Mouse (Mus musculus): Measurements from ENCODE around the gene Ubtd1.

Ubtd1 gene

DNA sequence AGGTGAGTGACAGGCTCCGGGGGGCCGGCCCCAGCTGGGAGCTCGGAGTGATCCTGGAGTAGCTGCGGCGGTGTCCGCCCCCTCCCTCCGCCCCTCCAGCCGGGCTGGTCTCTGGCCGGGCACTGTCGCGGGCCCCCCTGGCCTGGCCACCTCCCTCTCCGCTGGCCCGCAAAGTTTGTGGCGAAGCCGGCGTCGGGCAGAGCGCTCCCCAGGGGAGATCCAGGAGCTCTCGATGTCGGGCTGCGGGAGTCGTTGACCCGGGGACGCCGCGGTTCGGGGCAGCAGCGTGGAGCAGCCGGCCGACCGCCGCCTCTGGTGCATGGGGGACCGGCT, at the start of gene Ubtd1:
Ubtd1 (plus strand) TSS at position 169 of the 333 bp plus-strand sequence.
- no peak for DNase-seq

DNA sequence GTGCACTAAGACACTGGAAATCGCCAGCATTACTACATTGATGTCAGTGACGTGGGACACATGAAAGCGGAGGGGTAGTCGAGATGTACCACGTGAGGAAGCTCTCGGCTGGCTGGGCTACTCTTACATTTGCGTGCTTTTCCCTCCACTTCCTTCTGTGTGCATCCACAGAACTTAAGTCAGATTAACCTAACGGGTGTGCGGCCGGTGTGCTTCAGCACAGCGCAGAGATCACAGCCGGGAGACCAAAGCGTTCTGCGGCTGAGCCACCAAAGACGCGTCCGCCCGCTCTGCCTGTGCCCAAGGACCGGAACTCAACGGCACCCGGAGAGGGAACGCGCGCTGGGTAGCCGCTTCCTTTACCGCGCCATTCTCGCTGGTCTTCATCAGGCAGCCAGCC, 48.9 kb upstream of the Ubtd1 start:
- DNase-seq, result no peak

DNA sequence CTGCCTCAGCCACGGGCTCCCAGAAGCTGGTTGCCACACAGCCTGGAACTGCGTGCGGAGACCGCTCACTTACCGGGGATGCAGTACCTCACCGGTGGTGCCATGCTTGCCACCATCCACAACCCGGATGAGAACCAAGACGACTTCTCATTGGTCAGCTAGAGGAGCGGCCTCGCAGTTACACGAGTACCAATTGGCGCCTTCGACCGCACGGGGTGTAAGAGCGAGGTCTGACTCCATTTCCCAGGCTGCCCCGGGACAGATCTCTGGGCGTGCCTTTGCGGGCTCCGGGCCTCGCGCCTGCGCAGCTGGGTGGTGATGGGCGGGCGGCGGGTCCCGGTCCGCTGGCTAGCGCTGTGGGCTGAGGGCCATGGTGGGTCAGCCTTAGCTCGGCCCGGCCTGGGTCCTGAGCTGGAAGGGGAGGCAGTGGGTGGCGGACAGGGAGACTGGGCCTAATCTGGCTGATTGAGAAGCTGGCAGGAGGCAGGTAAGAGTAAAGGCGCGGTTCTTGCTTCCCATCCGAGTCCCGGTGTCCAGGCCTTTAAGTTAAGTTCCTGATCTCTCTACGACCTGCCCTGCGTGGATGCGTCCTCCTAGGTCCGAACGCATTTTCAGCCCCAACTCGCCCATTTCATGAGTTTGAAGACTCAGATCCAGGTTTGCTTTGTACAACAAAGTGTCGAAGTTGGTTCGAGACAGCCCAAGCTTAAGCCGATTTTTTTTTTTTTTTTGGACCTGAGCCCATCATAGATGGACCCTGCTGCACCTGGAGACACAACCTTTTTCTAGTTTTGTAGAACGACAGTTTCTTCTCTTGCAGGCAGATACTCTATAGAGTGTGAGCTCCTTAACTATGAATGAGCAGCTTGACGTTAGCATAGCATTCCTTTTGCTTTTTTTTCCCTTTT, 48.1 kb upstream of the Ubtd1 start, which contains the start of the genes Exosc1 and Zdhhc16:
Exosc1 (minus strand) TSS at position 245 of the 908 bp plus-strand sequence.
Zdhhc16 (plus strand) TSS at position 302 of the 908 bp plus-strand sequence.
- DNase-seq, result peak; percentile 100

DNA sequence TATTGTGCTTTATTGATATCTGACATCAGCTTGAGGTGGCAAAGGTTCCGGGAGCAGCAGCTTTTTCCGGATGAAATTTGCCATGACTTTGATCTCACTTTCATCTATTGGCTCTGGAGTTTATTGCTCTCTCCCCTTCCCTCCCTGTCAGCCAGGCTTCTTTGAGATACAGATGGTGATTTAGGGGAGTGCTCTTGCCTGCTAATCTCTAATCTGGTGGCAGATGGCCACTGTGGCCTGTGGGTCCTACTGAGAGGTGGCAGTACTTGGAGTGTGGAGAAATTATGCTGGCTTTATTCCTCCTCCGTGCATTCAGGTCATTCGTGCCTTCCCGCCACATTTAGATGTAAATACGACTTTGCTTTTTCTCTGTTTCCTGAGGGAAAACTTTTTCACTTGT, 47.4 kb upstream of the Ubtd1 start:
- DNase-seq, result no peak

DNA sequence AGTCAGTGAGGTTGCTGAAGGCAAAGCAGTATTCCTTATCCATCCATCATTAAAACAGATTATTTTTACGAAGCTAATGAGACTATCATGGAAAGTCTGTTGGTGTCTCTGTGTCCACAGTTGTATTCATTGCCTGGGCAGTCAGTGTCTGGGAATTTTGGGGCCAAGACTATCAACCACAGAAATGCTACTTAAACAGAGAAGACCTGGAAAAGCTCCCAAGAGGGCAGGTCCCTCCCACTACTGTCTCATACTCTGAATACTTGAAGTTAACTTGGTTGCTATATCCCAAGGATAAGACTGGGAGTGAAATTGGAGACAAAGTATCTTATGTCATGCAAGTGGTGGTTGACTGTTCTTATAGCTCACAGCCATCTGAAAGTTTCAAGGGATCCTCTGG, 45.6 kb upstream of the Ubtd1 start:
- no peak for DNase-seq

DNA sequence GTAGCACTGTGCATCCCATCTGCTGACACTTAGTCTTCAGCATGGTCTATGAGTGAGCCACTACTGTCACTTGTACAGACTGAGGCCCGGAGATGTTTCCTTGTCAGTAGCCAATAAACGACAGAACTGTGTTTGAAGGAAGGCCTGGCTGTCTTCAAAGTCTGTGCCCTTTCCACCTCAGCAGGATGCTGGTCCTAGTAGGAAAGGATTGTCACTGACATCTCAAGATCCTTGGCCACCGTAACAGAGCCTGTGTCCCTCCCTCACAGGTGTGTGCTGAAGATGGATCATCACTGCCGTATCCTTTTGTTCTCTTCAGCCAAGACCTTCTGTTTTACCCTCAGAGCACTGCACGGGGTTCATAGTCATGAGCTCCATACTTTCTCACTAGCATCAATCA, 43.0 kb upstream of the Ubtd1 start:
- DNase-seq, result no peak

DNA sequence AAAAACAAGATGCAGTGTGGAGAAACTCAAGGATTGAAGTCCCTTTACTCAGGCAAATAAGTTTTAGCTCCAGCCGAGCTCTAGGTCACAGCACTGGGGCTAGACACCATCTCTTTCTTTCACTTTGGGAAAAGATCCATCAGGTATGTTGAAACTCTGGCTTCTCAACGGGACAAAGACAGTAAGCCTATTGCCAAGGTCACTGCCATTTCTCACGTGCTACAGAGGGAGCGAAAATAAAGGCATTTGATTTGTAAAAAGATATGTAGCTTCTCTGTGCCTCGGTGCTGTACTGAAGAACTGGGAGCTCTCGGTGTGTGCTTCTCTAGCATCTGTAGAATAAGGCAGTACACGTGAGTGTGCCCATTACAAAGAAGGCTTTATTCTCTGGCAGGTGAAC, 37.7 kb upstream of the Ubtd1 start:
- DNase-seq, result no peak

DNA sequence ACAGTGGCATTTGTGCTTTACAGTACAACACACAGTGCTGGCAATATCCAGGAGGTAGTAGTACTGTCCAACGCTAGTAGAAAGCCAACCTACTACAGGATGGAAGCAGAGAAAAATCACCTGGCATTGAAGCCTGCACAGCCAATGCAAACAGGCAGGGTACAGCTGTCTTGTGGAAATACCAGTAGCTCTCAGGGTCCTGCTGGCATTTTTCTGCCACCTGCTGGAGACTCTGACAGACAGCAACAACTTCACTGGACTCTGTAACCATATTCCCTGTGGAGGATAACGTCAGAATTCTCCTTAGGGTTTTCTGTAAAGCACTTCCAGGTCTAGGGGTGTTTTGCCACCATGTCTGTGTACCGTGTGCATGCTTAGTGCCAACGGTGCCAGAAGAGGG, 29.3 kb upstream of the Ubtd1 start:
- no peak for DNase-seq

DNA sequence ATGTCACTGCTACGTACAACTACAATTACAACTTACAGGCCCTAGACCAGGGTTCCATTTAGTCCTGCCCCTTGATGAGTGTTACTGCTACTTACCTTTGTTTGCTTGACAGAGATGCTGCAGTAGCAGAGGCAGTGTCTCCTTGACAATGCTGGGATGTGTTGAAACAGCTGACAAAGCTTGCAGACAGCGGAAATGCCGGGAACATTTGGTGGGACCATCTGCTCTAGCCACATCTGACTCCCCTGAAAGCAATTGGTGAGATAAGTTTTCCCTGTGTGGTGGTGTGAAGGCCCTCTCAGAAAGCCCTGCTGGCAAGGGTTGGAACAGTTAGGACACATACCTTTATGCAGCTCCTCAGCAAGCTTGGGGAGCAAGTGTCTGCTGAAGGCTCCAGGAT, 28.0 kb upstream of the Ubtd1 start:
- no peak for DNase-seq

DNA sequence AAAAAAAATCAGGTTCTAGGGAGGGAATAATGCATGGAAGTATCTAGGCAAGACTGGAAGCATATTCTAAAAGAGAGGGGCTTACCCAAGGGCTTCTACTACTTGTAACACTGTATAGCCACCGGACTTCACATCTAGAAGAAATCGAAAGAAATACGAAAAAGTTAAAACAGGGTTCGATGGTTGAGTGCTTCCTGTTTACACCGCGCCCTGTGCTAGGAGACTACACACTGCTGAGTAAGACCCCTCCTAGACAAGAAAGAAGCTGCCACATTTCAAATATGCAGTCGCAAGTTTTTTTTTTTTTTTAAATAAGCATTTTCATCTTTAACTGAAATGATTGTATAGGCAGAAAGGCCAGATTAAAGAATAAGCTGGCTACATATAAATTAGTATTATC, 11.9 kb upstream of the Ubtd1 start:
- DNase-seq, result no peak

DNA sequence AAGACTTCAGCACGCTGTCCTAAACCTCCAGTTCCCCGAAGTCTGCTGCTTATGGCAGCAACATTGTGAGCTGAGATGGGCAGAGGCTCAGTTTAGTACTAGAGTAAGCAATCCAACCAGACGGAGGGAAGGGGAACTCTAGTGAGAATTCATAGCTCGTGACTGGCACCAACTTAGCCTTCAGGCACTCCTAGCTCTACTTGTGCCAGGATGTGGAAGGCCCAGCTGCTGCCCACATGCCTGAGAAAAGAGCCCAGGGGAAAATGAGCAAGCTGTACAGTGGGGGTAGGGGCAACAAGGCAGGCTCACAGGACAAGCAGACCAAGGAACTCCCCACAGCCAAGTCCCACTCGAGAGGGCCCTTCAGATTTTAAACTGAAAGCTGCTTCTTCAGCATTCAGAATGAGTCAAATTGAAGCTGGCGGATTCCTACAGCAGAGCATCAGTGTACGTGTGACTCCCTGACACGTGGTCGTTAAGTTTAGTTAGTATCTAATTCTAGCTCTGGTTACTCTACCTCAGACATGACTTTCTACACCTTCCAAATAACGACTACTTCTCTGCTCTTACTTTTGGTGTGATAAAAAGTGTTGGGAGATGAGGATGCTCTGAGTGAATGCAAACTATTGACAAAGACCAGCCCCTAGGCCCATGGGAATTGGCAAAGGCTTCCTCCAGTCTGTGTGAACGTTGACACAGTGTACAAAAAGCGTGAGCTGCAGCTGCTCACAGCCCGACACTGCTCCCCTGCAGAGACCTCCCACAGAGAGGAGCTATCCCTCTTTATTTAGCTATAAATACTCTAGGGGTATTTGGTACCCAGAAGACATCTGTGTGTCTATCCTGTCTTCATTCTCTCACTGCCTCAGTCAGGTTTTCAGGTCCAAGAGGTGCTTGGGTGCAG, 7.4 kb upstream of the Ubtd1 start:
- DNase-seq, result peak; percentile 92

DNA sequence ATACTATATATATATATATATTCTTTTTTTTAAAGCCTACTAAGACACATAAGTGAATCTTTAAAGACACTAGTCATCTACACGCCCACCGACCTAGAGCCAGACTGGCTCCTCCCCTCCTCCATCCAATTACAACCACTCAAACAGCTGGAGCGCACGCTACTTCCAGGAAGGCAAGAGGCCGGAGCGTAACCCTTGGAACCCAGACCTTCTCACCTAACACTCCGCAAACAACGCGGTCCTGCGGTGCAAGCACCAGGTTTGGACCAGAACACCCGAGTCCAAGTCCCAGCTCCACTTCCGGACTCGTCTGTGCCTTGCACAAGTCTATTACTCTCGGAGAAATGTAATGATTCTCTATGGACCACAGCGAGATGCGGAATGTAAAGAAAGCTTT, 1.1 kb upstream of the Ubtd1 start:
- peak; percentile 97 for DNase-seq

DNA sequence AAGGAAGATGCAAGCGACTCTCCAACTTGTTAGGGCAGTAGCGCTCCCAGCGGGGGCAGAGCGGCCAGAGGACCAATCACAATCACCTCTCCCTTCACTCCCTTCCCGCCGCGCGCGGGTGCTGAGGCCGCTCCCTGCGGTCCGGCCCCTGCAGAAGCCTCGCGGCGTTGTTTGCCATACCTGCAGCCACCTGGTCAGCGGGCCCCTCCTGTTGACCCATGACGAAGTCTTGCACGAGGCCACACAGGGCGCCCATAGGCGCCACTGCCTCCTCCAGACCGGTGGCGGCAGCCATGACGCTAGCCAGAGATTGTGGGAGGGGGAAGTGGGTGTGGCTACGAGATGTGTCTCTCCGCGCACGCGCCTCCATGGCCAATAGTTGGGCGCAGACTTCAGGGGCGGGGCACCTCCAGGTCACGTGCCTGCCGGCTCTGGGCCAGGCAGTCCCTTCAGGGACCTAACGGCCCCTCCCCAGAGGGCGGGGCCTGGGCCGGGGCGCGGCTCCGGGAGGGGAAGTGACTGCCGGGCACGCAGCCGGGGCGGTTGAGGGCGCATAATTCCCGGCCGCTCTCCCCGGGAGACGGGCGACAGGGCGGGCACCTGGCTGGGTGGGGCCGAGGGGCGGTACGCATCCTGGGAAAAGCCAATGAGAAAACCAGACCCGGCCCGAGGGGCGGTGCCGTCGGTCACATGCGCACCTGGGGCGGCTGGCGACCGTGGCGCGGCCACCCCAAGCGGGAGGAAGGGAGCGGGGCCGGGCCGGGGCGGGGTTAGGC, 556 bp upstream of the Ubtd1 start, which contains the start of gene Mms19:
Mms19 (minus strand) TSS at position 339 of the 776 bp plus-strand sequence.
- peak; percentile 100 for DNase-seq

DNA sequence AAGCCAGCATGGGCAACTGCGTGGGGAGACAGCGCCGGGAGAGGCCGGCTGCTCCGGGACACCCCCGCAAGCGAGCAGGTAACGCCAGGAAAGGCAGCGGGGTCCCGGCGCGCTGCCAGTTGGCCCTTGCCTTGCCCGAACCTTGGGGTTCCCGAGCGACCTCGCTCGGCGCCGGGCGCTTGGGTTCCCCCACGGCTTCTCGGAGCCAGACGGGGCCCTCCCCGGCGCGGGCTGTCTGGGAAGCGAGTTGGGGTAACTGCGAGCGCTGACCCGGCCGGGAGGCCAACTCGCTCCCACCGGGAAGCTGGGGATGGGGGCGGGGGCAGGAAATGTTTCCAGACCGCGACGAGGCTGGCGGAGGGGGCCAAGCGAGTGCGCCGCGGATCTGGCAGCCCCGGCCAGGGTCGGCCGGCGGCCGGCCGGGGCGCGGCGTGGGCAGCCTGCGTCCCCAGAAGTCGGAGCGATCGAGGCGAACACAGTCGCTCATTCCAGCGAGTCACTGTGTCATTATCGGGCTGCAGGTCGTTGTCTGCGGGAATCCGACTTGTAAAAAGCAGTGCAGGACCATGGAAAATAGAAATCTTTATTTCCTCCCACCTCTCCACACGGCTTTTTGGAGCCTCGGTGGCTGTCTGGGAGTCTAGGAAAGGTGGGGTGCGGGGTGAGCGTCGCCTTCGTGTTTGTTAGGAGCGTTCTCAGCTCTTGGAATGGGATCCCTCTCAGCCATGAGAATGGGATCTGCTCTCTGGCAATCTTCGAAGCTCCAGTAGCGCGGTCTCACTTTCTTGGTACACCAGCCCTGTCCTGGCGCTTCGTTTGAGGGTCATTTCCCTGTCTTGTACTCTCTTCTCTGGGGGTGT, 598 bp downstream of the Ubtd1 start:
- DNase-seq, result peak; percentile 94

DNA sequence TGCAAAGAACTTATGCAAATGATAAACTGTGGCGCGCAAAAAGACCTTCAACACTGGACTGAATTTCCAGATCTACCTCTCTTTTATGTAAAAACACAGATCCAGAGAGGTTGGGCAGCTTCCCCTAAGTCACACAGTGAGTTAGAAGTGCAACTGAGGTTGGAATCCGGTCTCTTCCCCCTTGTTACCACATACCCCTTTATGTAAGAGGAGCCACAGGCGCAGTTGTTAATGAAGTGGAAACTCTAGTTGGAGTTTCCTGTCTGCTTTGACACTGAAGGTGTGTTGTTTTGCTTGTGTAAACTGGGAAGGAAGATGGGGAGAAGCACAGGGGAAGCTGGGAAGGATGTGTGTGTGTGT, 1.2 kb downstream of the Ubtd1 start:
- peak; percentile 93 for DNase-seq

DNA sequence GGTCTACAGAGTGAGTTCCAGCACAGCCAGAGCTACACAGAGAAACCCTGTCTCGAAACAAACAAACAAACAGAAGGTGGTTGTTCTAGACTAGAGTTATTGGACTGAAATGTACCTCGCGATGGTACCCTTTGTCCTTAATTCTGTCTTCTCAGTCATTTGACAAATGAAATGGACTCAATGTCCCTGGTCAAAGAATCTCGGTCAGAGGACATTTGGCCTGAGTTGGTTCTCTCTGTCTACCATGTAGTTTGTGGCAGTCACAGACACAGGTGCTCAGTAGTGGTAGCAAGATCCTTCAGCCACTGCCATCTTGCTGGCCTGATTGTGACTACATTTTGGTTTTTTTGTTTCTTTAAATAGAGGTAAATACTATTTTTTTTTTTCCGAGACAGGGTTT, 4.4 kb downstream of the Ubtd1 start:
- DNase-seq, result peak; percentile 73

DNA sequence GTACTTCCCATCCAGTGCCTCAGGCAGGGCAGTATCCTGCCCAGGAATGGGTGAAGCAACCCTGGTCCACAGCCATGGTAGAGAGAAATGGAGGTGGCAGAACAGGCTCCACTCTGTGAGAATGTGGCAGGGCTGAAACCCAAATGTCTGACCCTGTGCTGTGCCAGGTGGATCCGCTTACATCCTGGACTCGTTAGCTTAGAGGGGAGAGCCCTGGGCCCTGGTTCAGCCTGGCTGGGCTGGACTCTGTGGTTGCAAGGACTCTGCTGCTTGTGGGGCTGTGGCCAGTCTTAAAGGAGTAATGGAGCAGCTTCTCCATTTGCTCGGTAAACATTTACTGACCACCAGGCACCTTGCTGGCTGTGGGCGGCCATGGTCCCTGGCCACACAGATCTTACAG, 5.6 kb downstream of the Ubtd1 start:
- DNase-seq, result no peak

DNA sequence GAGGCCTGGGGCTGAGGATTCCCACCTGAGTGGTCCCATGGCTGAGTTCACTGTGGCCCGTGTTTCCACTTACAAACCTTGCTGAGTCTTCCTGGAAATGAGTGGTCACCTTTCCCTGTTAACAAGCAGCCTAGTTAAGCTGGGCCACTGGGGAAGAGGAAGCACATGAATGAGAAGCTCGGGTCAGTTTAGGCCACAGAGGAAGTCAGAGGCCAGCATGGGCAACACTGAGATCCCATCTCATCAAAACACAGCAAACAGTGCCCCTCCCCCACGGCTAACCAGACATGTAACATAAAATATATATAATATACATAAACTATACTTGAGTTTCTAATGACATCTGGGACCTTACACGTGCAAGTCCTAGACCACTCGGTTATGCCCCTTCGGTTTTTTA, 8.2 kb downstream of the Ubtd1 start:
- DNase-seq, result peak; percentile 95

DNA sequence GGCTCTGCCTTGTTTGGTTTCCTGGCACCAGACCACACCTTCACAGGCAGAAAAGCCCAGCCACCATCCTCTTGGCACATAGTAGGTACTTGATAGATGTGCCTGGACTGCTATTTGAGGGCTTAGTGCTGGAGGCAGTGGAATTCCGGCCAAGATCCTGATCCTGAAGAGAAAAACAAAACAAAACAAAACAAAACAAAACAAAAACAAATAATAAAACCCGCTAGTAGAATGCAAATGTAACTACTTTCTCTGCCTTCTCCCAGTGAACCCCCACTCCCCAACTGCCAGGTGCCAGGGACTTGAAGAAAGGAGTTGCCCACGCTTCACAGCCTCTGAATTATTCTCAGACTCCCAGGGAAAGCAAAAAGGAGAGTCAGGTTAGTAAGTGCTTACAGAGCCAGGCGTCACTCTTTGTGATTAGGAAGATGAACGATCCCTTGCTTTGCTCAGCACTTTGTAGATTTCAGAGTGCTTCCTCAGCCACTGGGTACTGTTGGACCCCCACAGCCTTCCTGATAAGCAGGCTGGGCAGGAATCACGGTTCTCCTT, 10.4 kb downstream of the Ubtd1 start:
- no peak for DNase-seq

DNA sequence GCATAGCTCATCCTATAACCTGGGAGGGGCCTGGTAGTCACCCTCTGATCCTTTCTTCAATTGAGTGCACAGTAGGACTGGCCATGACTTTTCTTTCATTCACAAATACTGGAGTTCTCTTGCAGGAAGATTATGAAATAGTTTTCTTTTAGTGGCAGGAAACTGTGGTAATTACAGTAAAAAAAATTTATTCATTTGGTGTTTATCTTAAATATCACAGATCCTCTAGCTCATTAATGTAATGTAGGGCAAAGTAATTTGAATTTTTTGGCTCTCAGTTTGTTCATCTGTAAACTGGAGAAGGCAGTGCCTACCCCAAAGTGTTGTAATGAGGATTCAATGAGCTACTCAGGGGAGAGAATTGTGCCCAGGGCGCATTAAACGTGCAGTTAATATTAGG, 11.4 kb downstream of the Ubtd1 start:
- no peak for DNase-seq

DNA sequence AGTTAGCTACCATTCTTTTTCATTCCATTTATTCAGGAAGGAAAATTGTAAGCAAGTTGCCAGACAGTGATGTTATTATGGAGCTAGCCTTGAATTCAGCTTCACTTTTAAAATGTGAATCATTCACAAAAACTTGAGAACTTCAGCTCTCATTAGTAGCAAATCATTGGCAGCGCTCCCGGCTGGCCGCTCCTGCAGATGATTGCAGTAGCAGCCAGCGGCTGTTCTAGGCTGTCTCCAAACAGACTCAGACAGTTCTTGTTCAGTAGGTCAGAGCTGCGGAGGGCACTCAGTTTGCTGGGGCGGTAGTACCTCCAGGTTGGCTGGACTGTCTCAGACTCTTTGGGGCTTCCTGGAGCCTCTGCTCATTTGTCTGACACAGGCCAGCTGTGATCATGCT, 11.9 kb downstream of the Ubtd1 start:
- DNase-seq, result peak; percentile 97

DNA sequence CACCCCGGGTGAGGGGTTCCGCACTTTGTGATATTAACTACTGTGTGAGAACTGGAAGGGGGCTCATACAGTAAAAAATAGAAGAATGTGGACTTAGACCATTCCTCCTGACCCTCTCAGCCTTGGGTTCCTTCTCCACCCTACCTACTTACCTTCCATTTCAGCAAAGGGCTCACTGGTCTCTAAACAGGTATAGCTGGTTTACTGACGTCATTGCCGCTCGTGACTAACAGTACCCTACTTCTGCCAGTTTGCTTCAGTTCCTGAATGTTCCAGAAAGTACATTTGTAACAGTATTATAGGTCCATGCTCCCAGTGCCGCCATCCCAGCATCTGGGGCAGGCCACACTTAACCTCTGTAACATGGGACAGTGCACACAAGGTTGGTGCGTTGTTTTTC, 12.5 kb downstream of the Ubtd1 start:
- no peak for DNase-seq
